Mouse (Mus musculus) c-Kit-positive CD71-positive TER-119-negative erythroid progenitor cells, embryonic 14.5 days (primary cell): ENCODE measurements around the gene Depp1.

Experiments used
- DNase-seq: peaks from one replicate; pipeline ENCODE4 v3.0.0-alpha.2; 2013; ENCODE audit warnings: low read depth

Depp1 gene

GRCm38 (mm10) chr6:116649811-116650210 lies 598 bp upstream of the Depp1 start:
- no peak for DNase-seq

GRCm38 (mm10) chr6:116651437-116652118 lies 1.2 kb downstream of the Depp1 start:
- no peak for DNase-seq

- DNase-seq = no peak
These were observed 2.8 kb downstream of the Depp1 start for GRCm38 (mm10) chr6:116653191-116653590.

- peak; percentile 50 for DNase-seq
These were observed 3.5 kb downstream of the Depp1 start for GRCm38 (mm10) chr6:116653684-116654454.

GRCm38 (mm10) chr6:116663364-116663763 lies 13.0 kb downstream of the Depp1 start:
- DNase-seq = no peak

- no peak for DNase-seq
These were observed 13.6 kb downstream of the Depp1 start for GRCm38 (mm10) chr6:116664031-116664430.

GRCm38 (mm10) chr6:116664830-116665229 lies 14.4 kb downstream of the Depp1 start:
- no peak for DNase-seq

GRCm38 (mm10) chr6:116666085-116666750 lies 15.8 kb downstream of the Depp1 start:
- no peak for DNase-seq

GRCm38 (mm10) chr6:116666892-116667291 lies 16.5 kb downstream of the Depp1 start:
- DNase-seq = no peak

GRCm38 (mm10) chr6:116667382-116667781 lies 17.0 kb downstream of the Depp1 start:
- no peak for DNase-seq

GRCm38 (mm10) chr6:116668682-116669470 lies 18.5 kb downstream of the Depp1 start:
- DNase-seq = no peak

GRCm38 (mm10) chr6:116670144-116670543 lies 19.7 kb downstream of the Depp1 start:
- DNase-seq = no peak

GRCm38 (mm10) chr6:116671031-116671430 lies 20.6 kb downstream of the Depp1 start:
- no peak for DNase-seq

- no peak for DNase-seq
These were observed 21.4 kb downstream of the Depp1 start for GRCm38 (mm10) chr6:116671768-116672167.

- DNase-seq = no peak
These were observed 21.9 kb downstream of the Depp1 start for GRCm38 (mm10) chr6:116672349-116672748.

GRCm38 (mm10) chr6:116673471-116674282 lies 23.3 kb downstream of the Depp1 start, which contains the start of gene Rassf4:
TSS of gene Rassf4 (minus strand) at chr6:116673952.
- DNase-seq = peak; percentile 50

- no peak for DNase-seq
These were observed 24.0 kb downstream of the Depp1 start for GRCm38 (mm10) chr6:116674283-116674886.

- no peak for DNase-seq
These were observed 26.0 kb downstream of the Depp1 start for GRCm38 (mm10) chr6:116676355-116676913.

- DNase-seq = no peak
These were observed 26.9 kb downstream of the Depp1 start for GRCm38 (mm10) chr6:116677321-116677720.

GRCm38 (mm10) chr6:116679563-116680288 lies 29.3 kb downstream of the Depp1 start:
- DNase-seq = no peak
